Comparison of ENCODE assay signal across 9 mouse cellular contexts in genomic region chr1:191834825-191835224, GRCm38 (mm10). TPM values are rescaled to one million over a fixed set of nuclear protein-coding genes. Genes with fewer than 3 reads are reported as not detected.
DNase-seq lines count a peak whose midpoint lies in the region.
"Had no signal": no experiment of that assay in that cellular context is flagged by ENCODE, and none has a peak within 500 bp of the region (broad histone marks: within the 10 kb centered on the region; RNA-seq: fewer than 3 reads in every experiment).

No protein-coding gene starts in this region.

- H3K36me3 ChIP-seq in hindbrain, embryonic 10.5 days = peaks cover 43% of the 10 kb centered on the region

- H3K27me3 ChIP-seq in hindbrain, embryonic 10.5 days (ENCODE audit: insufficient read depth, poor library complexity, severe bottlenecking) = no peaks in the 10 kb centered on the region
- H3K27me3 ChIP-seq: limb, embryonic 13.5 days had no signal

- H3K4me1 ChIP-seq in hindbrain, embryonic 10.5 days (replicated peaks) = peaks cover 33% of the 10 kb centered on the region

- peak; percentile 83 for DNase-seq in MN1 (ENCODE audit: low spot score)
- DNase-seq in cerebellum, adult 11 months = peak; percentile 46
- peak; percentile 76 for DNase-seq in forelimb bud, embryonic 11.5 days (ENCODE audit: low read depth, low spot score)
- peak; percentile 78 for DNase-seq in hindbrain, embryonic 10.5 days (ENCODE audit: low spot score)
- peak; percentile 40 for DNase-seq in layer of hippocampus, adult 9-11 months
- DNase-seq in lung, postnatal 36 days = peak; percentile 80
- peak; percentile 66 for DNase-seq in right cerebral cortex, adult 2 months (ENCODE audit: low spot score in 2 of 2)
- peak; percentile 63 for DNase-seq in urinary bladder, postnatal 25 days (ENCODE audit: low spot score)

- H3K4me3 ChIP-seq in hindbrain, embryonic 10.5 days = no peak overlapping the region
- H3K4me3 ChIP-seq: limb, embryonic 13.5 days had no signal

- WGBS in hindbrain, embryonic 10.5 days = 13% methylated on average over 19 of the region's 19 CpGs

- H3K9me3 ChIP-seq in hindbrain, embryonic 10.5 days = no peaks in the 10 kb centered on the region
- H3K9me3 ChIP-seq: limb, embryonic 13.5 days had no signal

- H3K27ac ChIP-seq in hindbrain, embryonic 10.5 days = no peak overlapping the region
- H3K27ac ChIP-seq: limb, embryonic 13.5 days had no signal

RNA-seq across cellular contexts. Expression of gene Nek2, which starts 13.6 kb away (rescaled TPM):
- 41.6 and 59.7 TPM in 2 replicates for polyA plus RNA-seq in hindbrain, embryonic 10.5 days (2016; fragmentation: Nextera tagmentation; extraction: Ambion mirVana)
